Mouse (Mus musculus) lung, postnatal 4 days (tissue): ENCODE measurements around the gene Kif13a.

Experiments
- DNase-seq, 2 experiments: peaks; one replicate each; pipeline ENCODE4 v3.0.0; 2021

Gene Kif13a

DNA sequence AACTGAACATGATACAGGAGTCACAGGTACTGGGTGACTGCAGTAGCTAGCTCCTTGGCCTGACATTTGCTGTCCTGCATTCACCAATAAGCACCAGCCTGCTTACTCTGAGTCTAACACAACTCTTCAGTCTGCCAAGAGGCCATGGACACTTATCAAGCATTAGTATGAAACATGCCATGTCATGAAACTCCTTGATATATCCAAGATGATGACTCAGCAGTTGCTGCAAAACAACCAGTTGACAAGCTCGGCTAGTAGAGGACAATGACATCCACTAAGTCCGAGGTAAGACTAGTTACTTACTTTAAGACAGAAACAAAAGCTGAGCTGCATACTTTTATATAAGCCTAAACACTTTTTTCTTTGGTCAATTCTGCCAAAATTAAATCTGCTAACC, 204.4 kb downstream of the Kif13a start:
- no peak for DNase-seq

DNA sequence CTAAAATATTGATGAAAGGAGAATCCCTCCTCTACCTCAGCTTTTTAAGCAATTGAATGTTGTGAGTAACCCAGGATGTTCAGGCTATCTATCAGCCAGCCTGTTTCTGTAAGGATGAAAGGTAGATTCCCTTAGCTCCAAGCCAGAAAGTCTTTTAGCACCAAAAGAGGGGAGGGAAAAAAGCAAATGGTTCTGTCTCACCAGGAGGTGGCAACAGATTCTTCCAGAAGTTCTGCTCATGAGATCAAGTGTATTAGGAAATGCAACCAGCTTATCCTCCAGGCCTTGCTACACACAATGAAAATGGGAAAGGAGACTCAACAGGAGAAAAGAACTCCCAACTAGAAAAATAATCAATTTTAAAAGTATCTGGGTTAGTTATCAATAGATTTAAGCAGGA, 205.3 kb downstream of the Kif13a start:
- DNase-seq: no peak

DNA sequence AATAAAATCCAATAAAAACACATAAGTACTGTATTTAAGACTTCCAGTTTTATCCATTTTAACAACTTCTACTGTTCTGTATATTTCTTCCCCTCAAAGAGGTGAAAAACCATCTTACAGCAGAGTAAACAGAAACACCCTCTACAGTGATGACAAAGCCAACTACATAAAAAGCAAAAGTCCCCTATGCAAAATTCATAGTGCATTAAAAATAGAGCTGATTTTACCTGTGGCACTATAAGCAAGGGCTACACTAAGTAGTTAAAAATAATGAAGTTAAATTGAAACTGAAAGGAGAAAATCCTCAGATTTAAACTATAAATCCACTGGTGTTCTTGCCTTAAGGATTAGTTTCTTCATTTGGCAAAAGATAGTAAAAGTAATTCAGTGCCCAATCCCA, 208.7 kb downstream of the Kif13a start:
- DNase-seq: no peak

DNA sequence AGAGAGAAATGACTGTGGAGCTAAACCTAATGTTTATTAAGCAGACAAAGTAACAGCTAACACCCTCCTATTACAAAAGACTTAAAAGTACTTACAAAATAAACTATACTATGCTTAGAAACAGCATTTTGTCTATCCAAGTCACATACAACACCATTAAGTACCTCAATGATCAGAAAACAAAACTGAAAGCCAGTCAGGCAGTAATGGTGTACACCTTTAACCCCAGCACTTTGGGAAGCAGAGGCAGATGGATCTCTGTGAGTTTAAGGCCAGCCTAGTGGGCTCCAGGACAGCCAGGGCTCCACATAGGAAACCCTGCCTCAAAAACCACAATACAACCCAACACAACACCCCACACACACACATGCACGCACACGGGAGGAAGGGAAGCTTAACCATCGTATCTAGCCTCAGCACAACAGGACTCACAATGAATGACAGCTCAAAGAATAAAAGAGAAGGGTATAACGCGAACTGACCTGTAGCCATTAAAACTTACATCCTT, 210.7 kb downstream of the Kif13a start:
- no peak for DNase-seq

DNA sequence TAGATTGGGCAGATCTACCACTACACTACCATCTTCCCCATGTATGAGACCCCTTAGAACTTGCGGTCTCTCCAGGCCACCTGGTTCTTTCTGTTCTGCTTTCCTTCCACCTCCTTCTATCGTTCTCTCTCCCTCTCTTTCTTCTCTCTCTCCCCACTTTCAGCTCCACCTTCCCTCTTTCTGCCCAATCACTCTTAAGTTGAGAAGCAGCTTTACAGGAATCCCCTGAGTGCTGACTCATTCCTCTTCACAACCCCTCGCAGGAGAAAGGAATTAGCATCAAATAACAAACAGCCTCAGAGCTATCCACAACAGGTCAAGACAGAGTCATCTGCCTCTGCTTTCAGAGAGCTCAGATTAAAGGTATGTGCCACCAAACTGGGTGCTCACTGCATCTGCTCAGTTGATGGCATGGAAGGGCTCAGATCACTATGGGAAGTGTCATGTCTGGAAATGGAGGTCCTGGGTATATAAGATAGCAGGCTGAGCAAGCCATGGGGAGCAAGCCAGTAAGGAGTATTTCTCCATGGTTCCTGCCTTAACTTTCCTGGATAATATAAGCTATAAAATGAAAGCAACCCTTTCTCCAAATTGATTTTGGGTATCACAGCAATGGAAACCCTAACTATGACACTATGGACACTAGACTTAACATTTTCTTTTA, 213.6 kb downstream of the Kif13a start:
- no peak for DNase-seq

DNA sequence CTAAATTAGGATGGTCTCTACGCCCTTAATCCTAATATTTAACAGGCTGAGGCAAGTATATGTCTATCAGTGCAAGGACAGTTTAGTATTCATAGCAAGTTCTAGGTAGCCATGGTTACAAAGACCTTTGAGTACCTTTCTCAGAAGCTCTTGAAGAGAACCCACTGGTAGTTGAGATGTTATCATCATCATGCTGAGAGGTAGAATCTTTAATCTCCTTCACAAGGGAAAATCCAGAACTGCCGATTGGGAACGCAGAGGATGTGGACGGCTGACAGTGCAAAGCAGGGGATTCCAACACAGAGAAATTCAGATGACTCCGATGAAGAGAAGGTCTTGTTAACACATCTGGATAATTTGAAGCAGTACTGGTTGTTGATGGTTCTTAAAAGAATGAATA, 216.2 kb downstream of the Kif13a start:
- DNase-seq: no peak

DNA sequence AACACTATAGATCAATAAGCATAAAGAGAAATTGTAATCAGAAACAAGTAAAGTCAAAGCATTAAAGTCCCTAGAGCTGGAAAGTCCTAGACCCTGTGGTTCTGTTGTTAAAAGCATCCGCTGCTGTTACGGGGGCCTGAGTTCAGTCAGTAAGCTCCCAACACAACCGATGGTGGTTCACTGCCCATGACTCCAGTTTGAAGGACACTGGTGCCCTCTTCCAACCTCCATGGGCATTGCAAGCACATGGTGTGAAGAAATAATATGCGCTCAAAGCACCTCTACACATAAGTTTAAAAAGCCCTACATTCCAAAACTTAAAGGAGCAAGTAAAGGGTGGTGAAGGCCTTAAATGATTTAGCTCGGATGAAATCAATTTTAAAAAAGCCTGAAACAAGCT, 226.5 kb downstream of the Kif13a start:
- DNase-seq: peak in 1 of 2 experiments; percentile 33

DNA sequence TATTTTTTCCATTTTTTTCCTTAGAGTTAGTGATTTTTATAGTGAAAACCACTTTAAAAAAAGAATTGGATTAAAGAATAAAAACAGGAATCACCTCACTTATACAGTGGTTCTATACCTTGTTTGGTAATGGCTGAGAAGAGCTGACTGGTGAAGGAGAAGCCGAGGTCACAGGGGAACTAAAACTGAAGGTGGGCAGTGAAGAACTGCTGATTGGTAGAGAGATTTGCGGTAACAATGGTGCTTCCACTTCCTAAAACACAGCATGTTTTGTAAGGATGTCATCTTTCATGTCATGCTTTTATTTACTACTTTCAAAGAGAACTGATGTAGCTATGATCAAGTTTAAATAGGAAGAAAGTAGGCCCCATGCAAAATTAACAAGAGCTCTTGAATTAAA, 228.2 kb downstream of the Kif13a start:
- DNase-seq: no peak

DNA sequence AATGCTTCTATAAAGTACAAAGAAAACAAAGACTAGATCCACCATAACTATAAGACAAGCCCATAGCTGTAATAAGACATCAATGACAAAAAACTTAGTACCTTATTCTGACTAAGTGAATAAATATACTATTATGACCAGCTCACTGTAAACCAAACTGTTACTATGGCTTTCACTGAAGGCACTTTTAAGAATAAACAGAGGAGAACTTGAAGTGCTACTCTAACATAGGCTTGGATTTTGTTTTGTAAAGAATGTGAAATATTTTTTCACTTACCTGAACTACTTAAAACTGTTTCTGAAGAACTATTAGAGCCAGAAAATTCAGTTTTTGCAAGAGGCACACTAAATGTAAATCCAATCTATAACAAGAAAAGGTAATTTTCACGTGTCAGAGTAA, 230.3 kb downstream of the Kif13a start:
- DNase-seq: no peak
